Mouse (Mus musculus): ENCODE results near the gene Slitrk3. TPM values are rescaled to one million over a fixed set of nuclear protein-coding genes. Genes with fewer than 3 reads are reported as not detected.
"Not testable (repeated sequence)": the region's sequence is repeated elsewhere in the genome, so short reads cannot be mapped to it uniquely, and the experiment has no call there.

Slitrk3 gene
- total RNA-seq (2021) (not detected), polyA plus RNA-seq (2012; rRNA removed) (not detected in 2 replicates)
- long read RNA-seq: 0 reads

DNA sequence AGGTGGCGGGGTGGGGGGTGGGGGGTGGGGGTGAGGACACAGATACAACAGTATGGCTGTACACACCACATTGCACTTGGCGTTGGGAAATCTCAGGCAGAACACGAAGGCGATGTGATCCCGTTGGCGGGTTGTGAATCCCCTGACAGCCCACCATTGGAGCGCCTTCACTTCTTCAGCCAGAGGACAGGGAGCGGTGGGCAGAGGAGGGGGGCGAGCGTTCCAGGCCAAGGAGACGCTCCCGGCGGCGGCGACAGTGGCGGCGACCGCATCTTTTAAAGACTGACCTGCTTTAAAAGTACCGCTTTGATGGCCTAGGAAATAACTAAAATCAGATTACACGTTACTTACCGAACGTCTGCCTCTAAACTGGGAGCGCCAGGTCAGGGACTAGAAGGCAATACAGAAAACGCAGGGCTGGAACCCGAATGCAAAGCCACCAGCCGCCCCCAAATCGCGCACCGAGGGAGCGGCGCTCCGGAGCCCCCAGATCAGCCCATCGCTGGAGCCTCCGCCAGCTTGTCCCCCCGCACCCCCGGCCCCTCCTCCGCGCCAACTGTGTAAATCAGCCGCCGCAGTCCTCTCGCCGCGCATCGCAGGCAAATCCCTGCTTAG lies at the start of gene Slitrk3:
Gene Slitrk3 (minus strand): TSS at position 607 of the 615 bp plus-strand sequence.
- 2% methylated on average over 44 of the region's 44 CpGs for WGBS
- H3K4me3 ChIP-seq: no peak within 1 kb of the TSS
- no peak within 1 kb of the TSS for H3K9ac ChIP-seq (ENCODE audit: low read depth, low read length)
- intact Hi-C loops (cut with DNase I): no loop called here
- DNase-seq: no peak
- no peaks in the 10 kb centered on the region for H3K79me2 ChIP-seq (replicated peaks; ENCODE audit: control insufficient read depth, insufficient read depth, low read length)
- H3K27me3 ChIP-seq (ENCODE audit: control insufficient read depth, insufficient read depth, low read length): peaks cover 8% of the 10 kb centered on the region
- H3K27ac ChIP-seq: no peak within 1 kb of the TSS
- TF ChIP-seq CTCF (IDR thresholded peaks at IDR 0.05) (no peak), EP300 (IDR thresholded peaks at IDR 0.05; ENCODE audit: insufficient read depth, low read depth, low read length) (no peak), POLR2A (IDR thresholded peaks at IDR 0.05; ENCODE audit: insufficient read depth, low read depth, low read length) (no peak)
- no peaks in the 10 kb centered on the region for H3K36me3 ChIP-seq (ENCODE audit: control insufficient read depth, insufficient read depth, low read length)
- no peaks in the 10 kb centered on the region for H3K4me1 ChIP-seq (ENCODE audit: control insufficient read depth, insufficient read depth, low read length)

DNA sequence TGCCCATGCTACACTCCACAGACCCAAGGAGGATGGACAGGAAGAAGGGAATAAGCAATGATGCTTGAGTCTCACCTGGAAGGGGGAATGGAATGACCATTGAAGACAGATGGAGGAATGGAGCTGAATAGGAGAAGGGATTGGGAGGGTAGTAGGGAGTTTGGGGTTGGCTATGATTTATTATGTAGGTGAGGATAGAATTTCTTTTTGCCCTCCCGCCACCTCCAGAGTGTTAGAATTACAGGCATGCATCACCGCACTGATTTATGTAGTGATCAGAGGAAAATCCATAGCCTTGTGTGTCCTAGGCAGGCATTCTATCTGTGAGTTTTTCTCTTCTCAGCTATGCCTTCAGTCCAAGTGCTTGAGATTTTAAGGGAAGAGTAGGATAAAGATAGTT lies 36.8 kb upstream of the Slitrk3 start:
- 86% methylated on average over 2 of the region's 2 CpGs for WGBS
- intact Hi-C loops (cut with DNase I); H3K36me3 ChIP-seq (ENCODE audit: control insufficient read depth, insufficient read depth, low read length); H3K79me2 ChIP-seq (replicated peaks; ENCODE audit: control insufficient read depth, insufficient read depth, low read length); H3K27ac ChIP-seq; DNase-seq; H3K4me3 ChIP-seq; H3K27me3 ChIP-seq (ENCODE audit: control insufficient read depth, insufficient read depth, low read length); H3K4me1 ChIP-seq (ENCODE audit: control insufficient read depth, insufficient read depth, low read length); H3K9ac ChIP-seq (ENCODE audit: low read depth, low read length): not testable (repeated sequence)

DNA sequence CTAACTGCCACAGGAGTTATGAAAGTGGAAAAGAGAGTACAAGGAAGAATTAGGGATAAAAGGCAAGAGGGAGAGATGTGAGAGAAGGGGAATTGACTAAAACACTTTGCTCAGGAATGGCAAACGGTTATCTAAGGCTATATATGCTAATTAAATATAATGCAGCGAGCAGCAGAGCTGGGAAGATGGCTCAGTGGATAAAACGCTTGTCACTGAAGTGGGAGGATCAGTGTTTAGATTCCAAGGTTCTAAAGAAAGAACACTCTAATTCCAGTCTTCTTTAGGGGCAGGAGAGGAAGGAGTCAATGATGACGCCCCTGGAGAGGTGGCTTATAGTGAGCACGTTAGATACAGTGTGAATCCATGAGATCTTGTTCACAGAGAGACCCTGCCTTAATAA lies 27.0 kb upstream of the Slitrk3 start:
- WGBS: 46% methylated on average over 5 of the region's 5 CpGs
- Histone ChIP-seq H3K79me2 (replicated peaks; ENCODE audit: control insufficient read depth, insufficient read depth, low read length) (no peaks in the 10 kb centered on the region), H3K9ac (ENCODE audit: low read depth, low read length) (no peak overlapping the region), H3K36me3 (ENCODE audit: control insufficient read depth, insufficient read depth, low read length) (no peaks in the 10 kb centered on the region), H3K27ac (no peak overlapping the region), H3K4me1 (ENCODE audit: control insufficient read depth, insufficient read depth, low read length) (no peaks in the 10 kb centered on the region), H3K27me3 (ENCODE audit: control insufficient read depth, insufficient read depth, low read length) (no peaks in the 10 kb centered on the region), H3K4me3 (no peak overlapping the region)
- TF ChIP-seq POLR2A (IDR thresholded peaks at IDR 0.05; ENCODE audit: insufficient read depth, low read depth, low read length): no peak
- TF ChIP-seq CTCF (IDR thresholded peaks at IDR 0.05): no peak
- no peak for TF ChIP-seq EP300 (IDR thresholded peaks at IDR 0.05; ENCODE audit: insufficient read depth, low read depth, low read length)
- intact Hi-C loops (cut with DNase I): no loop called here
- no peak for DNase-seq

DNA sequence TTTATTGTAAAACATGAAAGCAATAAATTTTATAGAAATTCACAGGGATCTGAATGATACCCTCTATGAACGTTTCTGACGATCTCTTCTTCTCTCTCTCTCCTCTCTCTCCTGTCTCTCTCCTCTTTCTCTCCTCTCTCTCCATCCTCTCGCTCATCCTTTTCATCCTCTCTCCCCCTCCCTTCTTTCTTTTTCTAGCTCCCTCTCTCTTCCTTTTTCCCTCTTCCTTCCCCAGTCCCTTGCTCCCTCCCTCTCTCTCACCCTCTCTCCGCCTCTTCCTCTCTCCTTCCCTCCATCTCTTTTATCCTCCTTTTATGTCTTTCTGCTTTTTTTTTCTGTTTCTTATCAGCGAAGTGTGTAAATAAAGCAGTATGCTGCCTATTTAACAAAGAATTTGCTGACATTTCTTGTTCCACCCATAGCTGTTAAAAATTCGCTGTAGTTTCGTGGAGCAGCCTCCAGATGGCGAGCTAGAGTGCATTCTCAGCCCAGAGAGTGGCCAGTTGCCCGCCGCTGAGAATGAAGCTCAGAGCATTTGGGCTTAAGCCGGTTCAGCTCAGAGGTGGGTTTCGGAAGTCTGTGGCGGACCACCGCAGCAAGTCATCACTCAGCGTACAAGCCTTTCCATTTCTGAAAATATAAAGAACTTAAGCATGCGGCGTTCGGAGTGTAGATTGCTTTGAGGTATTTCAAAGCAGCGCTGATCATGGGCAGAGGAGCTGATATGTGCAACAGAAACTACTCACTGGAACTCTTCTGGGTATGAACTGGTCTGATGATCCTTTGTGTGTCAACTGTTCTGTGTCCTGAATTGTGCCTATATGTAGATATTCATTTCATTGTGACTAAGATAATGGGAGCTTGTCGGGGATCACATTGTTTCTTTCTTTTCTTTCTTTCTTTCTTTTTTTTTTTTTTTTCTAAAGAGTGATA lies 8.5 kb upstream of the Slitrk3 start:
- TF ChIP-seq EP300 (IDR thresholded peaks at IDR 0.05; ENCODE audit: insufficient read depth, low read depth, low read length) (no peak), CTCF (IDR thresholded peaks at IDR 0.05) (peak; percentile 78)
- Histone ChIP-seq H3K27me3 (ENCODE audit: control insufficient read depth, insufficient read depth, low read length) (no peaks in the 10 kb centered on the region), H3K4me3 (no peak overlapping the region), H3K27ac (no peak overlapping the region), H3K79me2 (replicated peaks; ENCODE audit: control insufficient read depth, insufficient read depth, low read length) (no peaks in the 10 kb centered on the region), H3K4me1 (ENCODE audit: control insufficient read depth, insufficient read depth, low read length) (no peaks in the 10 kb centered on the region), H3K36me3 (ENCODE audit: control insufficient read depth, insufficient read depth, low read length) (no peaks in the 10 kb centered on the region), H3K9ac (ENCODE audit: low read depth, low read length) (no peak overlapping the region)
- WGBS: 12% methylated on average over 20 of the region's 20 CpGs
- intact Hi-C loops (cut with DNase I): loop anchor here (5.0 kb wide), 1 partner anchor 336 kb away; no protein-coding TSS in a partner anchor
- DNase-seq: peak in 1 of 2 experiments; percentile 50

DNA sequence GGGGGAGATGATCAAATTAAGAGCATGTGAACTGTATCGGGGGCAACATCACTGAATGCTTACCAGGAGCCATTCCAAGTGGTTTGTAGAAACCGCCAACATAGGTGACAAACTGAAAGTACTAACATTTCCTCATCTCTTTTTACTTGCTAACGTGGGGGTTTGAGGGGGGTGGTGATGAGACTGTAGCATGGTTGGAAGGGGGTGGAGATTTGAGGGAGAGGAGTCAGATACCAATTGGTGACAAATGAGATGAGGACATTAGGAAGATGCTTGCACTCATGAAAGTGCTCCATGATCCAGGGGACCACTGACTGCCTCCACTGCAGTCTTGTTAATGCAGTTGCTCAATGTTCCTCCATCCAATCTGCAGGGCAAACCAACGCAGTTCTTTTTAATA lies 587 bp upstream of the Slitrk3 start:
- peaks cover 8% of the 10 kb centered on the region for H3K27me3 ChIP-seq (ENCODE audit: control insufficient read depth, insufficient read depth, low read length)
- TF ChIP-seq CTCF (IDR thresholded peaks at IDR 0.05): no peak
- no peak for TF ChIP-seq POLR2A (IDR thresholded peaks at IDR 0.05; ENCODE audit: insufficient read depth, low read depth, low read length)
- TF ChIP-seq EP300 (IDR thresholded peaks at IDR 0.05; ENCODE audit: insufficient read depth, low read depth, low read length): no peak
- DNase-seq: no peak
- no peaks in the 10 kb centered on the region for H3K4me1 ChIP-seq (ENCODE audit: control insufficient read depth, insufficient read depth, low read length)
- no peak overlapping the region for H3K27ac ChIP-seq
- intact Hi-C loops (cut with DNase I): no loop called here
- no peak overlapping the region for H3K9ac ChIP-seq (ENCODE audit: low read depth, low read length)
- H3K4me3 ChIP-seq: no peak overlapping the region
- no peaks in the 10 kb centered on the region for H3K79me2 ChIP-seq (replicated peaks; ENCODE audit: control insufficient read depth, insufficient read depth, low read length)
- 16% methylated on average over 4 of the region's 4 CpGs for WGBS
- no peaks in the 10 kb centered on the region for H3K36me3 ChIP-seq (ENCODE audit: control insufficient read depth, insufficient read depth, low read length)
